Mouse (Mus musculus): ENCODE measurements around the gene Ehd4.

The Ehd4 gene

DNA sequence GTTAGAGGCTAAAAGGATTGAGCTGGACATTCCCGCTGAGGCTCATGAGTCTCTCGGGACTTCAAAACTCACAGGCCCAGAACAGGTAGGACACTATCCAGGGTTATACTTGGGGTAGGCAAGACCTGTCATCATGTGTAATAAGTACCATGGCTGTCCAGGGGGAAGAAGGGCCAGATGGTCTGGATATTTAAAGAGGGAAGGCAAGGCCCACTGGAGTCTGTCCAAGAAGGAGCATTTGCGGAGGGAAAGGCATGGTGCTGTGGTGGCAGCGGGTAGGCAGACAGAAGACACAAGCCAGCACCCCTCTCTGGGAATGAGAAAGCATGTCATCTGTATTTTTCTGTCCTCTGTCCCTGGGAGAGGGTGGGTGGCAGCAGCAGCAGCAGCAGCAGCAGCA, 80.3 kb downstream of the Ehd4 start:
- no peak for DNase-seq (ENCODE audit: low spot score in 2 of 2)

DNA sequence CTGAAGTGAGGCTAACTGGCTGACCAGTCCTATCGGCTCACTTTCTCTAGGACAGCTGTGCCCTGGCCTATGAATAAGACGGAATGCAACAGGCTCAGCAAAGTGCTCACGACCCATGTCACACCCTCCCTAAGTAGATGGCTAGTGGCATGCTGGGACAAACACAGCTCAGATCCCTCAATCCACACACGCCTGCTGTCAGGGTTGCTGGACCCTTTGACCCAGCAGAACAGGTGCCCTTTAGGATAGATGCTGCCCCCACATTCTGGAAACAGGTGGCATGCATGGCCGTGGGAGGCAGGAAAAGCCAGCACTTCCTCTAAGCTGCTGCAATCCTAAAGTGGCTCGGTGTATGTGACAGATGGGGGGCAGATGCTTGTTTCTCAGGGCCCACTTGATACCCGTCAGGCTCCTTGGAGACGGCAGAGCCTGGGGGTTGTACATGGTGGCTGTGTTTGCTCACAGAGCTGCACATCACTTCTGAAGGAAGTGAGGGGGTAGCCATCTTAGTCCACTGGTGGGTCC, 84.9 kb downstream of the Ehd4 start:
- no peak for DNase-seq (ENCODE audit: low spot score in 2 of 2)

GRCm38 (mm10) chr2:120068555-120069465, 85.6 kb downstream of the Ehd4 start:
- DNase-seq (ENCODE audit: low spot score in 2 of 2): no peak

- no peak for DNase-seq (ENCODE audit: low spot score in 2 of 2)
Observed at GRCm38 (mm10) chr2:120066224-120066623, 88.2 kb downstream of the Ehd4 start.

- DNase-seq (ENCODE audit: low spot score in 2 of 2): no peak
Observed at GRCm38 (mm10) chr2:120065243-120065642, 89.2 kb downstream of the Ehd4 start.

GRCm38 (mm10) chr2:120064639-120065038, 89.8 kb downstream of the Ehd4 start:
- DNase-seq (ENCODE audit: low spot score in 2 of 2): no peak

DNA sequence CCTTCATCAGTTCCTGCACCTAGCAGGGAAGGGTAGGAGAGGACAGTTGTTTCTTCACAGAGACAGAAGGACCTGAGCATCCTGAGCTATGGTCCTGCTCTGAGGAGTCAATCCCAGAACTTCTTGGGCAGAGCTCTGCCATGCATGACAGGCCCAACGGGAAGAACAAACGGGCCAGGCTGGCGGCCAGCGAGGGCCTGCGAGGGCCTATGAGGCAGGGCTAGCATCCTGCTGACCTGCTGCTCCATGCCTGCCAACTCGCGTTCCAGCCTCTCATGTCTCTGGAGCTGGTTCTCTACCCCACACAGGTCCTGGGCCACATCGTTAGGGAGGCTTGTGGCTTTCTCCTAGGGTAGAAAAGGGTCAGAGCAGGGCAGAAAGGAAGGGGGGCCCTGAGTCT, 92.2 kb downstream of the Ehd4 start:
- DNase-seq (ENCODE audit: low spot score in 2 of 2): no peak

- peak in 1 of 2 experiments; percentile 12 for DNase-seq (ENCODE audit: low spot score in 2 of 2)
Observed at GRCm38 (mm10) chr2:120060651-120061050, 93.8 kb downstream of the Ehd4 start.

DNA sequence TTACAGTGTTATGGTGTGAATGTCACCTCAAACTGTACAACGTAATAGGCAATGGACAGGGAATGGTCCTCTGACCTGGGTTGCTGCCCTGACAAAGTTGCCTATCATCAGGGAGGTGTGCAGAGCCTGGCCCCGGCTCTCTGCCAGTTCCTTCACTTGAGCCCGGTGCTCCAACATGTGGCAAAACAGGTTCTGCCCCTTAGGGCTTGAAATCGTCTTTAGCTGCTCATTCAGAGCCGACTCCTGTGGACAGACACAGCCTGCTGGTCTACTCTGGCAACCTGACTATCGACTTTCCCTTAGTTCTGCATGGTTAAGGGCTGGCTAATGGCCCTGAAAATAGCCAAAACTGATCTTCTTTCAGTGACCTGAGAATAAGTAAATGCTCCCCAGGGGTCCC, 94.2 kb downstream of the Ehd4 start:
- peak; percentile 44 to 69 for DNase-seq (ENCODE audit: low spot score in 2 of 2)

DNA sequence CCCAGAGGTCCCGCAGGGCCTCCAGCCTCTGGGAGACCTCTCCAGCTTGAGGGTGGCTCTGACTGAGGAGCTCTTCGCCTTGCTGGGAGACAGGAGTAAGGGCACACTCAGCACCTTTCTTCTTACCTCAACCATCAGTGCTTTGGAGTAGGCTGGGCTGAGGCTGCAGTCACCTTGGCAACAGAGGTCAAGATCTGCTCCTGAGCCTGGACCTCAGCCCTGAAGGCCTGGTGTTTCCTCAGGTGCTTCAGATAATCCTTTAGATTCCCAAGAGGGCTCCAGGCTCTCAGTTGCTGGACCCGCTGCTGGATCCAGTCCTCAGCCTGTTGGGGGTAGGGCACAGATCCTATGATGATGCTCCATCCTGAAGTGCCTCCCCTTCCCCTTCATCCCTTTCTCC, 94.9 kb downstream of the Ehd4 start:
- no peak for DNase-seq (ENCODE audit: low spot score in 2 of 2)

DNA sequence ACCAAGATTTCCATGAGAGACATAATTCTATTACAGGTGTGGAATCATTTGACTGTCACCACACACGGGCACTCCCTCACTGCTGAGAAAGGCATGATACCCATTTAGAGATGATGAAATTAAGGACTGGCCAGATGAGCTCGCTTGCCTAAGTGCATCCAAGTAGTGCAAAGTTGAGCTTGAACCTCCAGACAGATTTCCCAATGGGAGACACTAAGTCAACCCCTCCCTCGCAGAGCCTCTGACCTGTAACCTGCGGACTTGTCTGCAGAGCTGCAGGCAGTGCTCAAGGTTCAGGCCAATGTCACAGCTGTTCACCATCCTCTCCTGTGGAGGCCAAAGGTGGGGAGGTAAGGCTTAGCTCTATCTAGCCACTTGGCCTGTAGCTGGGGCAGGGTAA, 95.6 kb downstream of the Ehd4 start:
- no peak for DNase-seq (ENCODE audit: low spot score in 2 of 2)

DNA sequence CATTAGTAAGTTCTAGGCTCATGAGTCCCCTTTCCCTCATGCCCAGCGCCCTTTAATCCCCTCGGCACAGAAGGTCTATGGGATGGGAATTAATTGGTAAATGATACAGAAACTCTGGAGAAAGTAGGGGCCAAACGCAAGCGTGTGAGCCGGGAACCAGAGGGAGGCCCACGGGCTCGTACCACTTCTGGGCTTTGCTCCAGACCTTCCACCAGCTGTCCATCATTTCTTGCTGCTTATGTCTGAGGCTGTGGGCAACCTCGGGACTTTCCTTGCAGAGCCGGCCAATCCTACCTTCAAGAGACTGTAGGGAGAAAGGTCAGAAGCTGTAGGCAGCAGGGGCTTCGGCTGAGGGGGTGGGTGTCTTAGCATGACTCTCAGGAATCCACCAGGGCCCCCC, 98.5 kb downstream of the Ehd4 start:
- no peak for DNase-seq (ENCODE audit: low spot score in 2 of 2)

GRCm38 (mm10) chr2:120054771-120055552, 99.4 kb downstream of the Ehd4 start:
- no peak for DNase-seq (ENCODE audit: low spot score in 2 of 2)

DNA sequence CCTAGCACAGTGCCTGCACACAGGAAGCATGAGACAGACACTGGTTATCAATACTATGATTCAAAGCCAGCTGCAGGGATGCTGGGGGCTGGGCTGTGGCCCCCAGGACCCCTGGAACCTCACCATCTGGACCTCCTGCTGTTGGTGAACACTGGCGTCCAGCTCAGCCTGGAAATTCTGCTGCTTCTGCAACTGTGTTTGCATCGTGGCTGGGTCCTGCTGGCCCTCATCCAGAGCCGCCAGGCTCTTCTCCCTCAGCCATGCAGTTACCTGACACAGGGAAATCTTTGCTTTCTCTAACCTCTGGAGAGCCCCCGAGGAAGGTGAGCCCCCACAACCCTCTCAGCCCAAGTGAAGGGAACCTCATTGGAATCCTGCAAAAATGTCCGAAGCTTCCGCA, 103.0 kb downstream of the Ehd4 start:
- no peak for DNase-seq (ENCODE audit: low spot score in 2 of 2)

- peak; percentile 19 to 58 for DNase-seq (ENCODE audit: low spot score in 2 of 2)
Observed at GRCm38 (mm10) chr2:120049632-120050274, 104.7 kb downstream of the Ehd4 start.

DNA sequence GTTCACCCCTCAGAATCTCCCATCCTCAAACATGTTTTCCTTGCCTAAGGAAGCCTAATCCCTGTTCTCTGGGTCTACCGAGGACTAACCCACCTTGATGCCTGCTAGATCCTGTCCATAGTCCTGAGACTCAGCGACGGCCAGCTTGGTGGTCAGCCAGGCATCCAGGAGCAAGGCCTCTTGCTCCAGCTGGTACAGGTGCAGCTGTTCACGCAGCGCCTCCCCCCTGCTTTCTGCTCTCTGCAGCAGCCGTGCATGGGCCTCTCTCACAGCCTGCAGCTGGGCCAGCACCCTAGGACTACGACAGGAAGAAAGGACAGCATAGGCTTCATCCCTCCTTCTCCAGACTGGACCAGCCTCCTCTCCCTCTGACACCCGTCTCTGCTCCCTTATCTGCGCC, 106.2 kb downstream of the Ehd4 start:
- no peak for DNase-seq (ENCODE audit: low spot score in 2 of 2)

DNA sequence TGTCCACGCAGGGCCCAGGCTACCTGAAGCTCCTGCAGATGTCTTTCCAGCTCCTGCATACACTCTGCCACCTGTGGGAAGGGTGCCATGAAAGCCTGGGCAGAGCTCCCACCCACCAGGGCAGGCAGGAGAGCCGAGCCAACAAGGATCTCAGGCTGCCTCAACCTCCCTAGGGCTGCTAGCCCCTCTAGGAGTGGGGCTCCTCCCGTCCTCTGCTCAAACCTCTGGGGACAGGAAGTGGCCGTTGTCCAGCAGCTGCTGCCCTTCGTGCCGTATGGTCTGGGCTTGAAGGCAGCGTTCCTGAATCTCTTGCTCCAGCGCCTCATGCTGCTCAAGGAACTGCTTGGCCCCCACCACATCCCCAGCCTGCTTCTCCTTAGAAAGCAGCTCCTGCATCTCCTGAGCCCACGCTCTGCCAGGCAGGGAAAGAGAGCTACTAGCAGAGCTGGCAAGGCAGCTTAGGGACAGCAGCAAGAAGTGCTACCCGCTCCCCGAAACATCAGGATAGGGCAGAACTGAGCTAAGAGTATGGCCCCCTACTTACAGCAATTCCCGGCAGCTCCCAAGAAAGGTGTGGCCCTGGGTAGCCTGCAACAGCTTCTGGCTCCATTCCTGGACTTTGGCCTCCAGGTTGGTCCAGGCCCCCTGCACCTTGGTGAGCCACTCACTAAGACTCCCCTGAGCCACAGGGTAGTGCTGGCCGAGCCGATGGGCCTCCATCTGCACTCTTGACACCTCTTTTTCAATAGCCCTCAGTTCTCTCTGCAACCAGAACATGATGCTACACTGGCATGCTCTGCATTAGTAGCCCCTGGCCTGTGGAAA, 107.7 kb downstream of the Ehd4 start:
- DNase-seq (ENCODE audit: low spot score in 2 of 2): no peak

DNA sequence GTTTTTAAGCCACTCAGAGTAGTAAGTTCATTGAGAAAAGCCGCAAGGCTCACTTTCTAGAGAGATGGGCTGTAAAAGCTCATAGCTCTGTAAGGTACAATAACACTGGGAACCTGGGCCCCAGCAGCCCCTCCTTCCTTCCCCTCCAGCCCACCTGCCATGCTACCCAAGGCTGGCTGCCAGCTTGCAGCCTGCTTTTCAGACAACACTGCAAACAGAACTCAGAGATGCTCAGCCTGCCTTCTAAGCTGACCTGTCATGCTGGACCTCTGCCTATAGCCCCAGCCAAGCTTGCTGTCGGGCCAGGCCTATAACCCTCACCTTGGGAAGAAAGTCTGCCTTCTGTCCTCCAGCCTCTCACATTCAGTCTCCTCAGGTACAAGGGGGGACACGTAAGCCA, 109.7 kb downstream of the Ehd4 start:
- no peak for DNase-seq (ENCODE audit: low spot score in 2 of 2)

GRCm38 (mm10) chr2:120044101-120044603, 110.3 kb downstream of the Ehd4 start:
- no peak for DNase-seq (ENCODE audit: low spot score in 2 of 2)

GRCm38 (mm10) chr2:120040991-120041390, 113.4 kb downstream of the Ehd4 start:
- DNase-seq (ENCODE audit: low spot score in 2 of 2): no peak

Data from urinary bladder, adult 18-20 months (tissue).